Mouse (Mus musculus) small intestine, adult 2 months (tissue): ENCODE measurements around the gene Npr2. TPM values are rescaled to one million over a fixed set of nuclear protein-coding genes. Genes with fewer than 3 reads are reported as not detected.

ENCODE experiments used
- H3K27ac ChIP-seq: fragments of 200-500 bp; 2 replicates; pipeline ENCODE4 v1.5.1; 2012; ENCODE audit warnings: low read depth, low read length, control low read depth, inconsistent platforms; ENCODE audit not compliant: insufficient read depth
- H3K27me3 ChIP-seq: fragments of 200-500 bp; 2 replicates; pipeline ENCODE4 v1.6.1; 2012; ENCODE audit warnings: mild to moderate bottlenecking, moderate library complexity, low read length, inconsistent platforms; ENCODE audit not compliant: control insufficient read depth, insufficient read depth
- H3K36me3 ChIP-seq: fragments of 200-500 bp; 2 replicates; pipeline ENCODE4 v1.6.1; 2012; ENCODE audit warnings: mild to moderate bottlenecking, low read length, control low read depth, inconsistent platforms; ENCODE audit not compliant: control insufficient read depth, insufficient read depth
- H3K4me1 ChIP-seq: fragments of 200-500 bp; 2 replicates; pipeline ENCODE4 v1.6.1; 2012; ENCODE audit warnings: low read length, inconsistent platforms, mixed read lengths; ENCODE audit not compliant: control insufficient read depth, insufficient read depth, insufficient read length
- H3K4me3 ChIP-seq: fragments of 200-500 bp; 2 replicates; pipeline ENCODE4 v1.5.1; 2012; ENCODE audit warnings: low read depth, mild to moderate bottlenecking, control low read depth, inconsistent platforms, low read length, moderate library complexity
- CTCF ChIP-seq: fragments of 200-500 bp; IDR thresholded peaks from 2 replicates; pipeline ENCODE4 v1.5.1; 2012; ENCODE audit warnings: low read depth, mild to moderate bottlenecking, control low read depth, inconsistent platforms, low read length, moderate library complexity, mixed read lengths; ENCODE audit not compliant: insufficient replicate concordance, insufficient read length; ENCODE audit errors: extremely low read depth
- POLR2A ChIP-seq: fragments of 200-500 bp; IDR thresholded peaks from 2 replicates; pipeline ENCODE4 v1.6.1; 2012; ENCODE audit warnings: low read depth, mild to moderate bottlenecking, control low read depth, inconsistent platforms, low read length, moderate library complexity
- WGBS: fragments of 180-500 bp; shearing (Covaris S2); methylation state at CpG from one replicate; pipeline ENCODE4 v1.1.7; 2018; 5-methylcytosine and 5-hydroxymethylcytosine counted together
- polyA plus RNA-seq: library from polyadenylated mRNA; depleted of rRNA; stranded (reverse); fragments of >200 nt; gene quantifications from 2 replicates; pipeline ENCODE4 v1.2.3, GENCODE M21; 2012

Npr2 gene
- polyA plus RNA-seq, 1 experiment, result 6.3 TPM

DNA sequence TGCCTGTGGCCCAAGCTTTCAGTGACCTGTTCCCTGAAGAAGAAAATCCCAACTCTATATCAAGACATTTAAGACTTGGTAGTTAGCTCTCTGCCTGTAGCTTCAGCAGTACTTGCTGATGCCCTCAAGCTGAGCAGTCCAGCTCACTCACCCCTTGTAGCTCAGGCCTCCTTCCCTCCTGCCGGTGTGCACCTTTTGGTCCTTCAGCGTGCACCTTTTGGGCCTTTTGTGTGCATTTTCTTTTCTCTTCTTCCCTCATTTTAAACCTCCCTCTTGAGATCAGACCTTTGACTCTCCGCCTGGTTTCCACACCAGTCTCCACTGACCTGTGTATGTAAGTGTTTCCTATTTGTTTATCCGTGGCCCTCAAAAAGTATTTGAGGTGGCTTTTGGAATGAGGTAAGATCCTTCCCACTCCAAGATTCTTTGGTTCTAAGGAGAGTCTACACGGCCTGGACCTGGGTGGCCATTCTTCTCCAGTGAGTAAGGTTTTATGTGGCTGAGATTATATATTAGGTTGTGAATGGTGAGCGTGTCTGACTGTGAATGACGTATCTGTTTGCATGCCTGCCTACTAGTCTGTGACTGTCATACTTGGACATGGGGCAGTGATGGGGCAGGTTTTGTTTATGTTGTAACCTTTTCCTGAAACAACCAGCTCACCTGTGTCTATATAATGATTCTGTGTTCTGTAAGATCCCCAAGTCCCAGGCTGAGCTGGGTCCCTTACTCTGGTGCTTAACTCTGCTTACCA lies 3.1 kb downstream of the Npr2 start:
- peaks cover 13% of the 10 kb centered on the region; the same call in 1 of the 2 replicates for H3K27me3 ChIP-seq
- no peaks in the 10 kb centered on the region for H3K36me3 ChIP-seq
- WGBS, result 83% methylated on average over 7 of the region's 7 CpGs
- no peak overlapping the region for H3K27ac ChIP-seq
- H3K4me1 ChIP-seq, result peaks cover 3% of the 10 kb centered on the region; the same call in 1 of the 2 replicates
- no peak for TF ChIP-seq POLR2A
- TF ChIP-seq CTCF, result no peak
- no peak overlapping the region for H3K4me3 ChIP-seq

- no peak overlapping the region for H3K27ac ChIP-seq
- H3K4me1 ChIP-seq, result no peaks in the 10 kb centered on the region; the same call in 1 of the 2 replicates
- WGBS, result 68% methylated on average over 6 of the region's 6 CpGs
- H3K27me3 ChIP-seq, result 0 out of 2 replicates have a peak, but pooled peaks cover 2% of the 10 kb centered on the region
- no peak overlapping the region for H3K4me3 ChIP-seq
- H3K36me3 ChIP-seq, result no peaks in the 10 kb centered on the region
- TF ChIP-seq POLR2A (no peak), CTCF (no peak)
Measured at GRCm38 (mm10) chr4:43636751-43637150, 5.0 kb downstream of the Npr2 start.

- 69% methylated on average over 9 of the region's 9 CpGs for WGBS
- TF ChIP-seq CTCF (no peak), POLR2A (no peak)
Measured at GRCm38 (mm10) chr4:43640076-43640475, 8.3 kb downstream of the Npr2 start.

DNA sequence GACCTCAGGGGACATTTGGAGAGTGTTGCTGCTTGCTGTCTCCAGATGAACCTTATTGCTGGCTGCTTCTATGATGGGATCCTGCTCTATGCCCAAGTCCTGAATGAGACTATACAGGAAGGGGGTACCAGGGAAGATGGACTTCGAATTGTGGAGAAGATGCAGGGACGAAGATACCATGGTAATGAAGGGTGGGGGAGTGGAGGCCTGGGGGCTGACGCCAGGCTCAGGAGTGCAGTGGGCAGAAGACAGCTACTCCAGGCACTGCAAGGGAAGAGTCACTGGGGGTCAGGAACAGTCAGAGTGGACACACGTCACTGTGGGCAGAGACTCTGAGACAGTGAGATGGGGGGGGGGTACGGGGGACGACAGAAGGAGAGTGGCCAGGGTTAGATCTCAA lies 8.8 kb downstream of the Npr2 start:
- WGBS, result 86% methylated on average over 6 of the region's 6 CpGs
- Histone ChIP-seq H3K36me3 (no peaks in the 10 kb centered on the region), H3K27ac (no peak overlapping the region), H3K4me3 (no peak overlapping the region), H3K4me1 (no peaks in the 10 kb centered on the region), H3K27me3 (no peaks in the 10 kb centered on the region)
- no peak for TF ChIP-seq POLR2A
- no peak for TF ChIP-seq CTCF

More at GRCm38 (mm10) chr4:43640076-43640475, 8.3 kb downstream of the Npr2 start:
- no peak overlapping the region for H3K27ac ChIP-seq
- H3K27me3 ChIP-seq, result no peaks in the 10 kb centered on the region
- H3K36me3 ChIP-seq, result no peaks in the 10 kb centered on the region
- H3K4me3 ChIP-seq, result no peak overlapping the region
- no peaks in the 10 kb centered on the region for H3K4me1 ChIP-seq

DNA sequence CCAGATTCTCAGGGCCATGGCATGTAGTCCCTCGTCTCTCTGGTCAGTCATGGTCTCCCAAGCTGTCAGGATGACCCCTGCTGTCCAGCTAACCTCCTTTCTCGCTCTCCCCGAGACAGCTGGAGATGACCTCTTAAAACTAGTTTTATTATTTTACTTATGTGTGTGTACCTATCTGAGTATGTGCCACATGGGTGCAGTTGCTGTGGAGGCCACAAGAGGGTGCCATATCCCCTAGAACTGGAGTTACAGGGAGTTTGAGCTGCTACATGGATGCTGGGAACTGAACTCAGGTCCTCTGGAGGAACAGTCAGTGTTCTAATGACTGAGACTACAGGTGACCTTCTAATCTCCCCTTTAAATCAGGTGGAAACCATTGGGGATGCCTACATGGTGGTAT lies 18.0 kb downstream of the Npr2 start:
- H3K27me3 ChIP-seq, result no peaks in the 10 kb centered on the region
- WGBS, result 94% methylated on average over 3 of the region's 3 CpGs
- peak; percentile 8; the same call in 1 of the 2 replicates for TF ChIP-seq CTCF
- no peak for TF ChIP-seq POLR2A
- no peaks in the 10 kb centered on the region for H3K4me1 ChIP-seq
- no peak overlapping the region for H3K27ac ChIP-seq
- H3K4me3 ChIP-seq, result no peak overlapping the region
- no peaks in the 10 kb centered on the region for H3K36me3 ChIP-seq

DNA sequence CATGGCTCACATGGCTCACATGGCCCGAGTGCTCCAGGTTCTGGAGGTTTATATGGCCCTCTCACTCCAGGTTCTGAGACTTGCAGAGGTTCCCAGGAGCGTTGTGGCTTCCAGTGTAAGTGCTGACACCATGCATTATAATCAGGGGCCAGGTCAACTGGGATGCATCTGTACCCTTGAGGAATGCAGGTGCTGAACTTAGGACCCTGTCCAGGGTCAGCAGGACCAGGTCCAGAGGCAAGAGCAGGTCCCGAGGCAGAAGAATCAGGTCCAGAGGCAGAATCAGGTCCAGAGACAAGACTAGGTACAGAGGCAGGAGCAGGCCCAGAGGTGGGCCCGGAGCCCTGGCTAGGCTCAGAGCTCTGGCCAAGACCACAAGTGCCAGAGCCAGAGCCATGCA lies 21.0 kb downstream of the Npr2 start:
- Histone ChIP-seq H3K4me3 (no peak overlapping the region), H3K27ac (no peak overlapping the region), H3K4me1 (no peaks in the 10 kb centered on the region), H3K36me3 (no peaks in the 10 kb centered on the region), H3K27me3 (no peaks in the 10 kb centered on the region)
- no peak for TF ChIP-seq POLR2A
- TF ChIP-seq CTCF, result no peak
- WGBS, result 83% methylated on average over 4 of the region's 4 CpGs

DNA sequence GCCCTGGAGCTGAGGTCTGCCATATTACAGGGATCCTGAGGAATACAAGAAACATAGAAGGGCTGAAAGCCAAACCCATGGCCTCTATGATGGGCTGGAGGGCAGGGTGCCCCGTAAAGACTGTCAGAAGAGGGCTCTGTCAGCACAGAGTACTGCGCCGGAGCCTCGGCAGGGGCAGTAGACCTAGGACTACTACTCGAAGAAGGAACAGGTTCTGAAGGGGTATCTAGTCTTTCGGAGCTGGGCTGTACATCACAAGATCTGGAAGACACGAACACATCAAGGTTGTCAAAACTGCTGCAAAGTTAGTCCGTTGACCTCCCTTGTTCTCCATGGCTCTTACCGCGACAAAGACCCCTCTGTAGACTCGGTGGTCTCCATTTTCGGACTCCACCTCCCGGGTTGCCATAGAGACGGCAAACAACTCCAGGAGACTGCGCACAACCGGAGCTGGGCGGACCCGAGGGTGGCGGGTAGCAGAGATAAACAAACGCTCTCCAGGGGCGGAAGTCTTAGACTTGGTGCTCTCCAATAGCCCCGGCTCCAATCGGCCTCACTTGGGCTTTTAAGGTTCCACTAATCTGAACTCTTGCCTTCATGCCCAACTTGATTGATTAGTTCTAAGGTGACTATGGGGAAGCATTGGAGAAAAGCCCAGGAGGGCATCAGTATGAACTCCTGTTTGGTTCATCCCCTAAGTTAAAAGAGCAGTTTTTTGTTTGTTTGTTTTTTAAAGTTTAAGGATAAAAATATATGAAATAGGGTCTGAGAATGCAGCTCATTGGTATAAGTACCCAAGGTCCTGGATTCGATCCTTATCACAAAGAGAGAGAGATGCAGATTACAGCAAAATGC lies 21.7 kb downstream of the Npr2 start, which contains the start of gene Spag8:
Gene Spag8 (minus strand): TSS at position 434 of the 855 bp plus-strand sequence.
- H3K4me1 ChIP-seq, result no peaks in the 10 kb centered on the region
- no peaks in the 10 kb centered on the region for H3K27me3 ChIP-seq
- WGBS, result 36% methylated on average over 24 of the region's 24 CpGs
- TF ChIP-seq CTCF, result no peak
- no peak for TF ChIP-seq POLR2A
- no peaks in the 10 kb centered on the region for H3K36me3 ChIP-seq
- H3K4me3 ChIP-seq, result peak within 1 kb of the TSS; percentile 17
- no peak within 1 kb of the TSS for H3K27ac ChIP-seq
